Mouse (Mus musculus) megakaryocyte, adult 5-6 weeks (primary cell): ENCODE results near the gene Rgs21. TPM values are rescaled to one million over a fixed set of nuclear protein-coding genes. Genes with fewer than 3 reads are reported as not detected.

Source experiments
- ATAC-seq: 2 replicates; pipeline ENCODE4 v1.8.0; 2016; ENCODE audit warnings: mild to moderate bottlenecking, inconsistent platforms; ENCODE audit not compliant: poor library complexity, severe bottlenecking
- total RNA-seq, 2 experiments: library from RNA; stranded (forward) in 1 of 2; stranded (reverse) in 1 of 2; fragments of 153-499, 151-499 nt in 1 of 2; fragments of 221-1000, 200-1000 nt in 1 of 2; gene quantifications; 2 replicates each; pipeline versions ENCODE4 v1.2.3 to v1.2.4; 2015 to 2017

Rgs21 gene
- total RNA-seq (2015) = not detected in 2 replicates
- total RNA-seq (2017) = not detected in 2 replicates

DNA sequence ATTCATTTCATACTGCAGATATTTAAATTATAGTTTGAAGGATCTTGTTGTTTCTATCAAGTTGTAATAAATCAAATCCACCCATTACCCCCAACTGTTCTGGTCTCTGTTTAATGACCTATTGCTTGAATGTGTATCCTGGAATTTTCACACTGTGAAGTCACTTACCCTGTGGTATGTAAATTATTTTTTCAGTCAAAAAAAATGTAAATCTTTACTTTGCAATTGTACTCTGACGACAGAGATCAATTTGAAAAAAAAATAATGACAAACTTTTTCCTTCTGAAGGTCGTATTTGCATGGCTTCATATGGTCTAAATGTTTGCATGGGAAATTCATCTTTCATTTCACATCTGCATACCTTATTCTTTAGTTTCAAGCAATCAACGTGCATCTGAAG, at the start of gene Rgs21:
TSS of gene Rgs21 (minus strand) at position 101 of the 400 bp plus-strand sequence.
- no peak for ATAC-seq

DNA sequence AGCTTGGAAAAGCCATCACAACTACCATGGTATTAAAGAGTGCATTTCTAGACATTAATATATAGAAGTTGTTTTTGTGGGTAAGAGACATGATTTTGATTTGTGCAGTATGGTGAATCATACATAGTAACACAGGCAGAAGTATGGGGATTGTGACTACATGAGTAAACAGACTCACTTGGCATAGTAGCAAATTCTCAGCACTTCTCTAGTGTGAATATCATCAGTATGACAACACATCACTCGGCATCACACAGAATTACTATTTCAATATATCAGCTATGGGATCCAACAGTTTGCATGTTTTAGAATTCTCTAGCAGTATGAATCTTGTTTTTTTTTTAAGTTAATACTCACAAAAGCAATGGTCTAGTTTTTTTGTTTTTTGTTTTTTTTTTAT, 36.6 kb upstream of the Rgs21 start:
- ATAC-seq = no peak

DNA sequence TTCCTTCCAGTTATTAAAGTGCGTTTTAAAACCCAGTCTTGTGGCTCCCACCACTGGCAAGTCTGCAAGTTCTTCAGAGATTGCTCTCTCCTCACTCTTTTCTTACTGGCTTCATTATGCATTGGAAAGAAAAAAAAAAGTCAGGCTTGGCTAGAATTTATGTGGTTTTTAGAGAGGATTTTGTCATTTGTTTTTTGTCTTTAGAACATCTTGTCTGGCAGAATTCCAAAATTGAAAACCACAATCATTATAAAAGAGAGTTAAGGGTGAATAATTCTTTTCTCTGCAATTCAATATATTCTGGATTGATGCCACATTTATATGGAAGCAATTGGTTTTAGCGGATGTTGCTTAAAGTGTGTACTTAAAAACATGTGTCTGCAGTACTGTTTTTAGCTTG, 35.5 kb upstream of the Rgs21 start:
- ATAC-seq = no peak

GRCm38 (mm10) chr1:144579321-144579720, 11.9 kb upstream of the Rgs21 start:
- ATAC-seq = no peak

DNA sequence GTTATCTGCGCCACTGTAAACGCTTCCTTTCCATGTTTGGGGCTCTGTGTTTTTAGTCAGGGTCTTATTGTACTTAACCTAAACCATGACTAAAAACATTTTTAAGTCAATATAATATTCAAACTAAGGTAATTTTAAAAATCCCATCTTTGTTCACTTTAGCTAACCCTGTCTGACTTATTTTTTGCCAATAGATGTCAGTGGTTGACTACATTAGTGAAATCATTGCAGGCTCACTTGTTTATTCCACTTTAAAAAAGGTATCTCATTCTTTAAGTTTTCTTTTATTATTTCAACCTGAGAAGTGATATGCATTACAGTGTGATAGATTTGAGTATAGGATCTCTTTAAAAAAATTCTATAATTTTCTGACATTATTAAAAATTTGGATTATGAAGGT, 5.5 kb upstream of the Rgs21 start:
- ATAC-seq = no peak

GRCm38 (mm10) chr1:144569905-144570304, 2.4 kb upstream of the Rgs21 start:
- ATAC-seq = no peak

DNA sequence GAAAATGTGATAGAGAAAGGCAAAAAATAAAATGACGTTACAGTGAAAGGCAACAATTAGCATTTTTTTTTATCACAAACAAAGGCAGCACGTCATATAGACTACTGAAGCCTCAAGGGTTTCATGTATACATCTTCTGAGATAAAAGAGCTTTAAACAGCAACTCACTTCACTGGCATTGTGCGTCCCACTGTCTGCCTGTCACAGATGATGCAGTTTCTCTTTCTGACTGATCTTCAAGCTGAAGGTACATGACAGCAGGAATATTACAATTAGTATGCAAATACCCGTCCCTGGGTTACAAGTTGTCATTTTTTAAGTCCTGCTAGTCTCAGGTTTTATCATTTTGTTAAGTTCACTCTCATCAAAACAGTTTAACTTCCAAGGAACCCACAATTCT, 22.3 kb downstream of the Rgs21 start:
- no peak for ATAC-seq

GRCm38 (mm10) chr1:144544497-144544961, 22.9 kb downstream of the Rgs21 start:
- ATAC-seq = no peak

DNA sequence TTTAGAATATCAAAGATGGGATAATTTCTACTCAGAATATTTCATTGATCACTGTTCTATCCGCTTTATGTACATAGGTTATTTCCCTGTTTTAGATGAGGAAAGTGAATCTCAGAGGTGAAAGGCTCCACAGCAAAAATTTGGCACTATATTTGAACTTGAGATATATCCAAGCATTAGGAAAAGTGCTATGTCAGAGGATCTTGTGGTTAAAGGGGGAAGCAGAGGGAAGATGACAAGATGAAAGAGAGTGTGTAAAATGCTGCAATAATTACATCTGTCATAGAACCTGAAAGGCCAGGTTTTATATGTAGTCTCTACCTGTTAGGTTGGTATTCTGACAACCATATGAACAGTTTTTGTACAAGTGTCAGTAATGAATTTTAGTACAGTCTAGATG, 35.7 kb downstream of the Rgs21 start:
- ATAC-seq = no peak

- ATAC-seq = no peak
These were observed 49.5 kb downstream of the Rgs21 start for GRCm38 (mm10) chr1:144517878-144518426.

DNA sequence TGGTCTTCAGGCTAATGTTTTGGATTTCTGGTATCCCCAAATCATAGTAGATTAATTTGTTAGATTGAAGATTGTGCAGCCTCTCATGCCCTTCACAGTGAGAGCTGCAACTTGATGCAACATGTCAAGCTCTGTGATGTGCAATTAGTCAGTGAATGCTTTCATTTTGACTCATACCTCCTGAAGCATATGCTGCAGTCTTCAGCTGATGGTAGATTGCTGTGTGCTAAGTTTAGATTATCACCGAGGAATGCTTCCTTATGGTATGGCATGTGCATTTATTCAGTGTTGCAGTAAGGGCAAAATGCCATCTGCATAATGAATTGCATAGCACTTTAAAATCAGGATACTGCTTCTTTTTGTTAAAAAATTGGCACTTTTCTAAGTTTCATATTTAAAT, 65.2 kb downstream of the Rgs21 start:
- no peak for ATAC-seq

- peak; percentile 65 for ATAC-seq
These were observed 67.0 kb downstream of the Rgs21 start for GRCm38 (mm10) chr1:144500423-144500822.

DNA sequence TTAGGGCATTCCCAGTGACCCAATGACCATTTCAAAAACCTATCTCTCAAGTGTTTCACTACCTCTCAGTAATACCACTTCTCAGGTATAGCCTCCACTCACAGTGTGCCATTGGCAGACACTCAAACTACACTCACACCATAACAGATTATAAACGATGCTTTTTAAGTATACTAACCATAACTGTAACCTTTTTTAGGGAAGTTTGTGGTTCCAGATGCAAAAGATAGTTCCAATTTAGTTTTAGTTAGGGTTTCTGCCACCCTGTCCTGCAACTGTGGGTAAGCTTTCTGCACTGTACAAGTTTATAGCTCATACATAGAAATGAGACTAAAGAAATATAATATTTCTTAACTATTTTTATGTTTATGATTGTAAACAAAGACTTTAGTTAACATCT, 67.7 kb downstream of the Rgs21 start:
- ATAC-seq = peak; percentile 47

DNA sequence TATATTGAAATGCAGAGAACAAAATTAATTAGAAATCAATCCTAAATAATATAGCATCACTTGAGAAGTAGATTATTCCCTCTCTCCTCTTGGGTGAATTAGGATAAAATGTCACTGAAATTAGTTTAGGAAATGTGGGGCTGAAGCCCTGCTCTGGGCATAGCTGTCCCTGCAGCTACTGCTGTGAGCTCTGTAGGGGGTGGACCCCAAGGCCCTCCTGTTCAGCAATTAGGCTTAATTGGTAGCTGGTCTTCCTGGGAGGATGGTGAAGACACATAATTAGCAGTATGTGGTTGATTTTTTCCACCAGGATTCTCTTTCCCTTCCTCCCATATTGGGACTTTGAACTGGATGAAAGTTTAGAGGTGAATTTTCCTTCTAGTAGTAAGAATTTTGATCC, 68.7 kb downstream of the Rgs21 start:
- ATAC-seq = no peak

DNA sequence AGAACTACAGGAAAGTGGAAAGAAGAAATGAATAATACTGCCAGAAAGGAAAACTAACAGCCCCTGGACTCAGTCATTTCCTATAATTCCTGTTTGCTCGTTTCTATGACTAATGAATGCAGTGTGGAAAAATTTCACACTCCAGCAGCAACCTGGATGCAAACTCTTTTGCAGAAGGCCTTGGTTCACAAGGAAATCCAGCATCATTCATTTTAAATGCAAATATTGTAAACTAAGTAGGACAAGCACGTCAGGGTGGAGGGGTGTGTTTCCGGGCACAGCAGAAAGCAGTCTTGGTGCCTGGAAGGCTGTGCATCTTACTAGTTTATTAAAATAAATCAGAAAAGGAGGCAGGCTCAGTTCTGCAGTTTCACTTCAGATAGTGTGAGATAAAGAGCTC, 69.4 kb downstream of the Rgs21 start:
- no peak for ATAC-seq

GRCm38 (mm10) chr1:144493336-144493735, 74.1 kb downstream of the Rgs21 start:
- no peak for ATAC-seq

- ATAC-seq = no peak
These were observed 79.1 kb downstream of the Rgs21 start for GRCm38 (mm10) chr1:144488223-144488835.

Other genes with a start within 250 kb of the Rgs21 start
- 104 and 114 TPM in 2 replicates for gene Rgs18, start 207.8 kb upstream of the Rgs21 start, total RNA-seq (2015)
- 89.8 and 93.5 TPM in 2 replicates for gene Rgs18, start 207.8 kb upstream of the Rgs21 start, total RNA-seq (2017)